Mouse (Mus musculus) natural killer cell, adult 2 months (primary cell): ENCODE measurements around the gene Gm16427.
"Not testable (repeated sequence)": the region's sequence is repeated elsewhere in the genome, so short reads cannot be mapped to it uniquely, and the experiment has no call there.

Experiments
- DNase-seq, 2 experiments: peaks; one replicate each; pipeline ENCODE4 v3.0.0; 2022; ENCODE audit warnings: low spot score in 2 of 2

The Gm16427 gene

GRCm38 (mm10) chr5:93540100-93540499 is at the start of gene Gm16427:
Gene Gm16427, minus strand, starts transcription at chr5:93540200.
- DNase-seq: not testable (repeated sequence)
